Mouse (Mus musculus): ENCODE results near the gene Il10.

Gene Il10

DNA sequence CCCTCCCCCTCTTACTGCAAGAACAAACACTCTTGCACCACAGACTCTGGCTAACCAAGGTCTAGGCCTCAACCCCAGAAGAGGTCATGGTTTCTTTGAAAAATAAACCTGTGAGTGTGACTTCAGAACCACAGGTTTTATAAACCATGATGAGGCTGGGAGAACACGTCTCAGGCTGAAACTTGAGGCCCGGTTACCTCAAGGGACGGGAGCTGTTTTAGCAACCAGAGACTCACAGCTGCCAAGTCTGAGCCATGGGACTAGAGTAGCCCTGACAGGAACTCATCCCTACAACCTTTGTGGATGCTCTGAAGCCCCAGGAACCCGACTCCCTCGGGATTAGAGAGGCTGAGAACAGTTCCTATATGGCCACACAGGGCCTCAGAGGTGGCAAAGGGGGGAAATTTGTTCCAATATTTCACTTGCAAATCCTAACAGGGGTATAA, 29.7 kb downstream of the Il10 start:
- DNase-seq (ENCODE audit: low read depth) = peak; percentile 66

DNA sequence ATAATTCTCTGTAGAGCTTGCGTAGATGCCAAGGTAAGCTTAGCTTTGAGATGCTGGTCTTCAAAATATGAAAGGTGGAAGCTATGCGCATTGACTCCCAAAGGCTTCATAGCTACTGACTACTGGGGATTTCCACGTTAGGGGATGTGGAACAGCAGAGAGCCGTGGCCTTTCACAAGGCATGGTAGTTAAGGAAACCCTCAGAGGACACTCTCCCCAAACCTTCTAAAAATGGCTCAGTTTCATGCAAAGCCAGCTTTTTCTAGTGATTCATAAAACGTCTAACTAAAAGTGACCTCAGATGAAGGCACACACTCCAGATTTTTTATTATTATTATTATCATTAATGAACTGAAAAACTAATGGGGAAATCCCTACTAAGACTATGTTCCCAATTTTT, 30.4 kb downstream of the Il10 start:
- peak; percentile 36 for DNase-seq (ENCODE audit: low read depth)

DNA sequence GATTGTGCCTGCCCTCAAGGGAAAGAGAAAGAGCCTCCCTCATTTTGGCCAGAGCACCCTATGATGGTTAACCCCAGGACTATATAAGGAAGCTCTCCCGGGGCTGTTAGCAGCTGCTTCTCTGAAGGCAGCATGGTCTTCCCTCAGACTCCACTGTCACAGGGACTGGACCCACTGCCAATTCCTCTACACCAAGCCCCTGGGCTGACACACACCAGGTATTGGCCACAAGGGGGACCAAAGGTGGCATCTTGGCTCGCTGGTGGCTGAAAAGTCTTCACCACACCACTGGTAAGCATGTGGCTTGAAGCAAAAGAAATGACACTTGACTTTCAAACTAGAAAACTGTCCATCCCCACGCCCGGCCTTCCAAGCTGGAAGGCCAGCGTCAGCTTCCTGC, 31.0 kb downstream of the Il10 start:
- peak; percentile 41 for DNase-seq (ENCODE audit: low read depth)

DNA sequence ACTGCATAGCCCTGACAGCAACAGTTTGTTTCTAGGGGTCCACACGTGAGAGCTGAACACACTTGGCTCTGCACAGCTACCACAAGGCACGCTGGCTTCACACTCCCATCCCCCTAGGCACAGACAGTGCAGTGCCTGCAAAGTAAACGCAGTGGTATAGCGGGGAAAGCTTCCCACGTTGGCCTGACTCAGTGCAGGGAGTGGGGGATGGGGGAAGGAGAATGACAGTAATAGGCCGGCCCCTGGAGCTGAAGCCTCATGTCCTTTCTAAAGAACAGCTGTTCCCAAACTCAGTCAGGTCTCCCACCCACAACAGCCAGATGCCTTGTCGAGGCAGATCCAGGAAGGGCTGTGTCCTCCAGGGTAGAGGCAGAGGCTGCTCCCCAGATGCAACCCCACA, 31.4 kb downstream of the Il10 start:
- peak; percentile 41 for DNase-seq (ENCODE audit: low read depth)

DNA sequence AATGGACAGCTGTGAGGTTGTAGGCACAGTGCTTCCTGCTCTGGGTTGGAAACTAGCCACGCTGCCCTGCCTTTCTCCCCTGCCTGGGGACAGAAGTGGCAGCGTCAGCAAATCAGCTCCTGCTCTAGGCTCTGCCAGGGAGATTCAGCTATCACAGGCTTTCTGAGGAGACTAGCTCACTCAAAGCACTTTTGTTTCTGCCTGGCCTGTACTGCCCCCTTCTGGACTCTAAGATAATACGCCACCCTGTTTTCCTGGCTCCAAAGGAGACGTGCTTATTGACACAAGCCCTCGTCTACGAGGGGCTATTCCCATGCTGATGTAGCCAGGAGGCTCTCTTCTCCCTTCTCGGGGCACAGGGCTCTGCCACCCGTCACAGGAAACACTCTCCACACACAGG, 33.6 kb downstream of the Il10 start:
- DNase-seq (ENCODE audit: low read depth) = peak; percentile 92

DNA sequence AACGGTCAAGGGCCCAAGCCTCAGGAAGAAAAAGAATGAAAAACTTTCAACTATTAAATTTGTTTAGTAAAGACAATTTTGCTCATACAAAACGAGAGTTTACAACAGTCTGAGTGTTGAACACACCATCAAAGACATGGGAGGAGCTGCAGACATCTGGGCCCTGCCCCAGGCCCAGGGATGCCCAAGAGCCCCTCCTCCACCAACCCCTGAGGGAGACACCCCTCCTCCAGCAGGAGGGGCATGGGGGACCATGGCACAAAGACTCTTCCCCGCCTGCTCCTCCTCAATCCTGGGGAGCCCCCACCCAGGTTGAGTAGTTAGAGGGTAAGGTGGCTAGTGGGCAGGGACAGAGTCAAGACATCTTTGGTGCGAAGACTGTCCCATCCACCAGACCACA, 34.0 kb downstream of the Il10 start:
- no peak for DNase-seq (ENCODE audit: low read depth)

DNA sequence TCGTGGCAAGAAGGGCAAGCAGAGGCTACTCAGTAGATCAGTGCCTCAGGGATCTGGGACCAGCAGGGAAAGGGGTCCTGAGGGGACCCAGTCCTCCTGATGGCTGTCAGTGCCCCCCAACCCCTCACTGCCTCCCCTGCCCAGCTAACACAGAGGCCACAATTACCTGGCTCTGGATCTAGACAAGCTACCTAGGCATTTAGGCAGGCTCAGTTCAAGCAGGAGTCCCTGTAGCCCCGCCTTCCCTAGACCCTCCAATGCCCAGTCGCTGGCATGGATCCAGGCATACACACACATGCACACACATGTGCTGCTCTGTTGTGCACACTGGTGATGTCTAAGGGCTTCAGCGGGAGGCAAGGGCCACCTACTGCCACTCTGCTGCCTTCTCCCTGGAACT, 34.6 kb downstream of the Il10 start:
- no peak for DNase-seq (ENCODE audit: low read depth)

DNA sequence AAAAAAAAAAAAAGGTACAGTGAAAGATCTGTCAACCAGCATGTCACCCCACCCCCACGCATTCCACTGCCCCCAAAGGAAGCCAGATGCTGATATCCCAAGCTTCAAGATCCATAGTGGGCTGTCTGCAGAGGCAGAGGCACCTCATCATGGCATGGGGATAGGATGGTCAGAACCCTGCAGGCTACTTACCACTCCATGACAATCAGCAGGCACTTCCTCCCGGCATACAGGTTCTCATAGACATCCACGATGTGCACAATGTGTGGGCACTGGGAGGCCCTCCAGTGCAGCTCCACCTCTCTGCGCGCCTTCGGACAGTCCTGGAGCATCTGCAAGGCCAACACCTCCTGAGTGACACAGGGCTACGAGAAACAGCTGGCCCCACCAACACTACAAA, 38.8 kb downstream of the Il10 start:
- no peak for DNase-seq (ENCODE audit: low read depth)

DNA sequence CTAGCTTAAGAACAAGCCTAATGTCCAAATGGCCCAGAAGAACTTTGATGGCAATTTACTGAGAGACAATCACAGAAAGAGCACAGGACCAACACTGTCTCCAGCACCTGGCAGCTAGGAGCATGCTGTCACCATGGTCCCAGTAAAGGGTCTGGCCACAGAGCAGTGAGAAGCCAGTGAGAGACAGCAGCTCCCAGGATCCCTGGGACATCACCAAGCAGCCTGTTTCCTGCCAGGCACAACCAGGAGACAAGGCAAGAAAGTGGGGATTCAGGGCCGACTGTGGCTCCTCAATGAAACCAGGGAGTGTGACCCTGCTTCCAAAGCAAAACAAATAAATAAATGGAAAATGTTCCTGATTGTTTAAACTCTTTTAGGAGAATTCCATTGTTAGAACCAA, 39.8 kb downstream of the Il10 start:
- no peak for DNase-seq (ENCODE audit: low read depth)

DNA sequence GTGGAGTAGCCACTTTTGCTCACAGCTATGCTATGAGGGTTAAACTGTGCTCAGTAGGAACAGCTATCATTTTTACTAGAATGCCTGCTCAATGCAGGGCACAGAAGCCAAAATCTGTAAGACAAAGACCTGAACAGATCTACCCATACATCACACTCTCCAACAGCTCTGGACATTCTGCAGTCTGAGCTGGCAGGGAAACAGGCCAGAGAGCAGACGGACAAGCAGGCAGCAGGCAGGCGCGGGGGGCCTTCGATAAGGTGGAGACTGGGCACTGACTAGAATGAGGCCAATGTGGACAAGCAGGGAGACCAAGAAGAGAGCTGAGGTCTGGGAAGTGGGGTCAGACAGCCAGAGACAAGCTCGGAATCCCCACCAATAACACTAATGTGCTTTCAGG, 40.2 kb downstream of the Il10 start:
- no peak for DNase-seq (ENCODE audit: low read depth)

DNA sequence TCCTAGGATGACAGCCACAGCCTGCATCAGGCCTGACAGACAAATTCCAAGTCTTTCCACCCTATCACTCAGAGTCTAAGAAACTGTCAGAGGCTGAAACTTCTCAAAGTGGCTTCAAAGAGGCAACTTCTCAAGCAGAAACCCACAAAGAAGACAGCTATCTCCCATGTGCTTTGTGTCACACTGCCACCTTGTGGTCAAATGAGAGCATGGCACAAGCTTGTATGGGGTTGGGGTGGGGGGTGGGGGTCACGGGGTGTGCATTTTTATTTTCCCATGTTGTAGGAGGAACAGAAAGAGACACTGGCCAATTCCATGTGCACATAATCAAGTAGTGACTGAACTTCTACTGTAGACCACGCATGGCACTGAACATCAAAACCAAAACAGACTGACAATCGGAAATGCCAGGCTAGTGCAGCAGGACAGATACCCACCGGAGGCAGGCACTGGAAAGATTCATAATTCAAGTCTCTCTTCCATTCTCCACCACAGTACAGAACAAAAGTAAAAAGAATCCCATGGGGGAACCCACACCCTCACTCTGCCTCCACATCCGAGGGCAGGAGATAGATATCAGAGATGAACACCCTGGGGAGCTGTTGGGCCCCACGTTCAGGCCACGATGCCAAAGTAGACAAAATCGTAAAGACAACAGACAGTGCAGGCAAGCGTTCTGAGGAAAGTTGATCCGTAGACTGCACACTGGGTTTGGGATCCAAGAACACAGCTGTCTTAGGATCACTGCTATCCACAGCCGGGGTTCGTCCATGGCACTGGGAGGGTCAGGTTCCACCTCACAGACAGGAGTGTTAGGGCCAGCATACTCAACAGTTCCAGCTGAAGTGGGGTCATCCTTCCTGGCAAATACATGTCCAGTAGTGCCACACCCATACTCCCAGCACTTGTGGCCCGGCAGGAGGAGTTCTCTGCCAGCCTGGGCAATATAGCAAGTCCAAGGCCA, 40.9 kb downstream of the Il10 start:
- DNase-seq (ENCODE audit: low read depth) = peak; percentile 82

DNA sequence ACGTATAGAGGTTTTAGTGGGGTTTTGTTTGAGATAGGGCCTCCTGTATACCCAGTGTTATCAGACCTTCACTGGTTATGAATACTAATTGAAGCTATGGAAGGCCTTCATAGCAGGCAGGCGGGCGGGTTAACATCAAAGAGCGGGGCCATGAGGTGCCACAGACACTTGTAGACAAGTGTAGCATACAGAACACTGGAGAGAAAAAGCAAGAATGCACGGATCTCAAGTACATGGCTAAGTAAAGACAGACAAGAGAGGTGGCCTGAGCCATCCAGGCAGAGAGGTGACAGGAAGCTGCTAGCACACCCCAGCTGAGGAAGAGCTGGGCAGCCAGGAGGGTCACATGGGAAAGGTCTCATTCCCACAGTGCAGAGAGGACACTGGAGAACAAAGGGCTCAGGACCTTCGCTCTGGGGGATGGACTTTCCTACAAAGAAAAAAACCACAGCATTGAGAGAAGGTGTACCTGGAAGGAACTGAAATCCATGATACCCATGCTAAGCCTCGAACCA, 42.2 kb downstream of the Il10 start:
- no peak for DNase-seq (ENCODE audit: low read depth)

DNA sequence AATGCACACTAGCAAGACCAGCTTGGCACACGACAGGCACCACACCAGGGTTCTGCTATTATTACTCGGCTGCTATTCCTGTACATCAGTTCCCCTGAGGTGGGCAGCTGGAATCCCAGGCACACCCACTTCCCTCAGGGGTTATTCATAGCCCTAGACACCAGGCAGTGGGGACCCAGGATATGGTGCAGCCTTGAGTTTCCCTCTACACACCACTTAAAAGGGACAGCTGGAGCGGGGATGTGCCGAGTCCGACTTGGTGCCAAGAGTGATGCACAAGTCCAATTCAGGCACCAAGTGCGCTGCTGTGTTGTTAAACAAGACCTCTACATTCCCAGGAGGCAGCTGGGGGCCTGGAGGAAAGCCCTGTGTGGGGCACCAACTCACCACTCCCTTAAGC, 43.2 kb downstream of the Il10 start:
- DNase-seq (ENCODE audit: low read depth) = no peak

DNA sequence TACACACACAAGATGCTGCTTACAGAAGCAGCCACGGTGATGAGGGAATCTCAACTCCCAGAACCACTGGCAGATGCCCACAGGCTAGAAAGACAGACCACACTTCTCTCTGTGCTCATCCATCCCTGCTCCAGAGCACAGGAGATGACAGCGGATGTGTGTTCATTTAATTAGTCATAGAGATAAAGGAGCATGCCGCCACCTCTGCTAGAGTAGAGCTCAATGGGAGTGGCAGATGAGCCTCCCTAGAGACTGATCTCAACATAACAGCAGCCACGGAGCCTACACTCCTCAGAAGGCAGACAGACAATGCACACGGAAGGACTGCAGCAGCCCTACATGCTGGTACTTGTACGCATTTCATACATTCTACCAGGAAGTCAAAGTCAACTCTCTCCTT, 44.6 kb downstream of the Il10 start:
- no peak for DNase-seq (ENCODE audit: low read depth)

DNA sequence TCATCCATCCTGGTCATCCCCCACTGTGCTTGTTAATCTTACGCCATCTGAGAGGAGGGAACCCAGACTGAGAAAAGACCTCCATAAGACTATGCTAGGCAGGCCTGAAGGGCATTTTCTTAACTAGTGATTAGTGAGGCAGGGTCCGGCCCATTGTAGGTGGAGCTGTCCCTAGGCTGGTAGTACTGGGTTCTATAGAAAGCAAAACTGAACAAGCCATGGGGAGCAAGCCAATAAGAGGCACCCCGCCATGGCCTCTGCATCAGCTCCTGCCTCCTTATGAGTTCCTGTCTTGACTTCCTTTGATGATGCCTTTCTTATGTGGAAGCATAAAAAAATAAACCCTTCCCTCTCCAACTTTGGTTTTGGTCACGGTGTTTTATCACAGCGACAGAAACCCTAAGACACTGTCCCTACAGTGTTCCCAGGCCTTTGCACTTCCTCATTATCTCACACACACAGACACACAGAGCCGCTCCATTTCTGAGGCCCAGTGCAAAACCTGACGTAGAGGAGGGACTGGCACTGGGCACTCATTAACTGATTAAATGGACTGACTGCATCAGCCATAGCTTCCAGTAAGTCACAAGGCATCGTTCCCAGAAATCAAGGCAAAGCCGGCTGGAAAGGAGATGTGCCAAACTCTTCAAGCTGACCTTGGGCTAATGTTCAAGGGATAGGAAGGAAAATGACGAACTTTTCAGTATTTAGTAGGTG, 48.5 kb downstream of the Il10 start:
- no peak for DNase-seq (ENCODE audit: low read depth)

DNA sequence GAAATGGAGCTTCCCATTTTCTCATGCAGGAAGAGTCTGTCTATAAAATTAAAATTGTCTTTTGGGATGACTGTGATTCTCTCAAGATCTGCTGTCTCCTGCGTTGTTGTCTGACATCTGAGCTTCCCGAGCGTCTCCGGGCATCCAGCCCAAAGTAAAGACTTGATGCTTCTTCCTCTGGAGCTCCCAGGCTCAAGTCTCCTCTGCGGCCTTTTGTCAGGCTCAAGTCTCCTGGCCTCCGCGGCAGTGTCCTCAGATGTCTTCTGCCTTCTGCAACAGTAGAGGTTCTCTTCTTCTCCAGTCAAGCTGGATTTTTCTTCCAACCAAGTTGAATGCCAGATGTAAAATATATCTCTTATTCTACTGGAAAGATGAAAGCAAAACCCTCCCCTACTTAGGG, 49.4 kb downstream of the Il10 start:
- no peak for DNase-seq (ENCODE audit: low read depth)

DNA sequence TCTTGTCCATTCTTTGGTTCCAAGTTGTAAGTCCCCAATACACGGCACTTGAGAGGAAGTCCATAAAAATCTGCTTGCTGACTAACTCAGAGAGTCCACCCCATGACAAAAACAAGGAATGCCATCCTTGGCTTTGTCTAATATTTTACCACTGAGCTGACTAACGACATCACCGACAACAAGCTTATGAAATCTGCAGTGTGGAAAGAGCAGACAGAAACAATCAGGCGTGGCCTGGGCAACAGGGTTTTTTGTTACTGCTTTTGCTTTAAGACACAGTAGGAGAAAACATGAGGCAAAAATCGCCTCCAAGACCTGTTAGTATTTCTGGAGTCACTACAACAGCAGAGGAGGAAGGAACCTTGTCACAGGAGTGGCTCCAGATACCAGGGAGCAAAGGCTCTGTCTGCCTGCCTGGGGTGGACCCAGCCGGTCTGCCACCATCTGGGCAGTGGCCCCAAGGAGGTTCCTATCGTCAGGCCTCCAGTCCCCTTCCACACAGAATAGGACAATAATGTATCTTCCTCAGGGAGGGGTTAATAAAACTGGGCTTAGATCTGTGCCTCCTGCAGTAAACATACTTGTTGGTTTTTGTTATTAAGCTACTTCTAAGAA, 52.8 kb downstream of the Il10 start:
- no peak for DNase-seq (ENCODE audit: low read depth)

DNA sequence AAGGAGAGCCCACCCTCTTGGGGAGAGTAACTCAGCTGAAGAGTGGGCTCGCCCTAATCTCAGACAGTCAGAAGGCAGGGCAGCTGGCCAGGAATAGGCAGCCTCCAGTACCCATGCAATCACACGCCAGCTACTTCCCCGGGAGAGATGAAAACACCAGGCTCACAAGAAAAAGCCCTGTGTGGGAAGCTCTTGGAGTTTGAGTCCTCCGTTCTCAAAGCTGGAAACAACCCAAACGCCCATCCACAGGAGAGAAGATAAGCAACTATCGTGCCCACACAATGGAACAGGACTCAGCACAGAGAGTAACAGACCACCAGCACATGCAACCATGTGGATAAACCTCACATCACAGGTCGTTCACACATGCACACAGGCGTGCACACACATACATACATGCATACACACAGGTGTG, 54.9 kb downstream of the Il10 start:
- no peak for DNase-seq (ENCODE audit: low read depth)

All from induced T-regulatory cell, adult 2 months (primary cell).